Mouse (Mus musculus) induced T-regulatory cell, adult 2 months (primary cell): Measurements from ENCODE around the gene Scaf1.

Experiments
- DNase-seq: peaks from one replicate; pipeline ENCODE4 v3.0.0-alpha.2; 2012; ENCODE audit warnings: low read depth

Scaf1 gene

GRCm38 (mm10) chr7:45015957-45016612 is at the start of gene Scaf1:
Scaf1 (minus strand) TSS chr7:45016363.
- DNase-seq: peak; percentile 99

GRCm38 (mm10) chr7:45062239-45062835 is 46.2 kb upstream of the Scaf1 start, which contains the start of the genes Nosip and Prrg2:
Nosip (plus strand) TSS chr7:45062429.
Prrg2 (minus strand) TSS chr7:45062677.
- DNase-seq: peak; percentile 99

DNA sequence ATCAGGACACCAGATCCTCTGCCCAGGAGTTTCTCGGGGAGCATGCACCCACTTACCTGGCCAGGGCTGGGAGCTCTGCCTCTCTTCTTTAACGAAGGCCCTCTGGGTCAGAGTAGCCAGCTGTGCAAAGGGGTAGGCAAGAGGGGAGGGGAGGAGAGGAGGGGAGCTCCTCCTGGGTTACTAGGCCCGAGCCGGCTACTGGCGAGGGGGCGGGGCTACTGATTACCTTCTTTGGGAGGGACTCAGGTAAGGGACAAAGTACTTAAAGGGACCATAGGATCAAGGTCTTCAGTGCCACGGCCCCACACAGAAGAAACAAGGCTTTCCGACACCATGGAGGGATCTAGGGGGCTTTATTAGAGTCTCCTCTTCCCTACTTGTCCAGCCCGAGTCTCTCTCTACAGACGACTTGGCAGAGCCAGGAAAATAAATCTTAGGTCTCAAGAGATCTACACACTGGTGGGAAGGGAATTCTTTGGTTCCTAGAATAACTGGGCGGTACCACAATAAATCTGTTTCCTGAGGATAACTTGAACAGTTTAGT is 45.4 kb upstream of the Scaf1 start:
- DNase-seq: no peak

DNA sequence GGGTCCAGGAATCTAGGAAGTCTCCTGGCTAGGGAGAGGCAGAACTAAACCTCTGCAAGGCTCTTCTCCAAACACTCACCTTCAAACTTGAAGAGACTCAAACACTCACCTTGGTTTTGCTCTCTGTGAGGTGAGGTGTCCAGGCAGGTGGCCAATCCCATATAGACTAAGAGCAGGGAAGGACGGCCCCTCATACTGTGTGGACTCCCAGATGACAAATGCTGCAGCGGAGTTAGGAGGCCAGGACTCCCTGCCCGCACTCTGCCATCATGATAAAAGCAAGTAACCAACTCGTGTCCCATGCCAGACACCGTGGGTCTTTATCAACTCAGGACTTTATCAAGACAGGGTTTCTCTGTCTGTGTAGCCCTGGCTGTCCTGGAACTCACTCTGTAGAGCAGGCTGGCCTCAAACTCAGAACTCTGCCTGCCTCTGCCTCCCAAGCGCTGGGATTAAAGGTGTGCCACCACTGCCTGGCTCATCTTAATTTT is 44.5 kb upstream of the Scaf1 start:
- DNase-seq: no peak

- peak; percentile 25 for DNase-seq
These were observed 42.7 kb upstream of the Scaf1 start for GRCm38 (mm10) chr7:45058607-45059571.

DNA sequence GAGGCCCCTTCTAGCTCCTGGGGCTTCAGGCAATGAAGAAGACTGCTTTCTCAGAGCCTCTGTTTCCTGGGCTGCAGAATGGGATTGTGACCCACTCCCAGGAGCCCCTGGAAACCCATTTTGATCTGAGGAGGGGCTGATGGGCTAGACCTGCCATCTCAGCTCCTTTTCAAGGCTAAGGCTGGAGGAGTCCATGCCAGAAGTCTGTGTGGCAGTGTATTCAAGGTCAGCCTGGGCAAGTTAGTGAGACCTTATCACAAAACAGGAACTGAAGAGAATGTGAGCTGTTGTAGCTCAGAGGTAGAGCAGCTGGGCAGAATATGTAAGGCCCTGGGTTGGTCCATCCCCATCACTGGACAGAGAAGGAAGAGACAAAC is 40.8 kb upstream of the Scaf1 start:
- DNase-seq: no peak

GRCm38 (mm10) chr7:45056329-45056971 is 40.3 kb upstream of the Scaf1 start:
- DNase-seq: no peak

DNA sequence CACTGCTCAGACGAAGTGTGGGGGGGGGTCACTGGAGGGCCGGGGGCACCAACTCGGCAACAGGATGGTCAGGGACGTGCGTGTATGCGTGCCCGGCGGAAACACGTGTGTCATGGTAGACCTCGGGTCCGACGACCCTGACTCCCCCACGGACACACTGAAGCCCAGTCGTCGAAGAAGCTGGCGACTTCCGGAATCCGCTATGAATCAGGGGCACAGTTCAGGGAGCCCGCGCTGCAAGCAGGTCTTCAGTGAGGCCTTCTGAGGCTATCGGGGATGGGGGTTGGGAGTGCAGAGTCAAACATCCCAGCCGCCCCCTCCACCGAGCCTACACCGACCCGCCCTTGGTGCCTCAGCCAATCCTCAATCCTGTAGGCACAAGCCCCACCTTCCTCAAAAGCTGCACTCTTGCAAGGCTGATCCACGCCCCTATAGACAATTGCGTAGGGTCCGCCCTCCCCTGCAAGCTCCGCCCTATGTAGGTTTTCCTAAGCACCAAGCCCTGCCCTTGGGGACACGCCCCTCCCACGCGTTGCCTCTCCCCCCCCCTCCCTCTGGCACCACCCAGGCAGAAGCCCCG is 37.9 kb upstream of the Scaf1 start:
- peak; percentile 98 for DNase-seq

- peak; percentile 90 for DNase-seq
These were observed 37.2 kb upstream of the Scaf1 start for GRCm38 (mm10) chr7:45053117-45053930.

DNA sequence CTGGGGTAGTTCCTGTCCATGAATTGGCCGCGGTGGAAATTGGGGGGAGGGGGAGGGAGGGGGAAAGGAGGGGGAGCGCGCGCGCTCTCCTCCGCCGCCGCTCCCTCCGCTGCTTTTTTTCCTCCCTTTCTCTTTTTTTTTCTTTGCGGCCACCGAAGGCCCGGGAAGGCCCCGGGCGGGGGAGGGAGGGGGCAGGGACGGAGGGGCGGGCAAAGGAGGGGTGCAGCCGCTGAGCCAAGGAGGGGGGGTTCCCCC is 36.6 kb upstream of the Scaf1 start, which contains the start of gene Prr12:
Gene Prr12 (minus strand): TSS at position 20 of the 255 bp plus-strand sequence.
- no peak for DNase-seq

DNA sequence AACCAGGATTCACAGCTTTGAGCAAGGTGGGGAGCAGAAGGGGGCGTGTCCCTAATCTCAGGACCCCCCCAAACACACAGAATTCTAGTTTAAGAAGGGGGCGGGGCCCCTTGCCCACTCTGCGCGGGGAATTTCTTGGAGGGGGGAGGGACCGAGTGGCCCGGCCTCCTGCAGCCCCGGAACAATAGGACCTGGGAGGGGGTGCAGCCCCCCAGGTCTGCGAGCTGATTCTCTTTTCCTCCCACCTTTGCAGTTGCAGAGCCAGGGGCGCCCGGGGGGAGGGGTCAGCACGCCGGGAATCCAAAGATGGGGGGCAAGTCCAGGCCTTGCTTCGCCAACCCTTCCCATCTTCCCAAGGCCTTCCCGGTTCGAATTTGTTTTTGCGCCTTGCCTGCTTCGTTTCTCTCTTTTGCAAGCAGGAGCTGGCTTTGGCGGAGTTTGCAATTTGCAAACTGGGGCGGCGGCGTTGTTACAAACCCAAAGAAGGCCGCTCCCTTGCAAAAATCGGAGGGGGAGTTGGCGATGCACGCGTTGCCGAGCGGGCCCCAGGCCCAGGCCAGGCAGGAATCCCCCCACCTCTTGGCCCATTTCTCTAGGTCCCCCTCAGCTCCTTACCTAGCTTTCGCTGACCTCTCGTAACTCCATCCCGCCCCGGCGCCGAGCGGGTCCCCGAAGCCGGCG is 36.2 kb upstream of the Scaf1 start:
- peak; percentile 50 for DNase-seq

GRCm38 (mm10) chr7:45051601-45051974 is 35.4 kb upstream of the Scaf1 start:
- peak; percentile 45 for DNase-seq

DNA sequence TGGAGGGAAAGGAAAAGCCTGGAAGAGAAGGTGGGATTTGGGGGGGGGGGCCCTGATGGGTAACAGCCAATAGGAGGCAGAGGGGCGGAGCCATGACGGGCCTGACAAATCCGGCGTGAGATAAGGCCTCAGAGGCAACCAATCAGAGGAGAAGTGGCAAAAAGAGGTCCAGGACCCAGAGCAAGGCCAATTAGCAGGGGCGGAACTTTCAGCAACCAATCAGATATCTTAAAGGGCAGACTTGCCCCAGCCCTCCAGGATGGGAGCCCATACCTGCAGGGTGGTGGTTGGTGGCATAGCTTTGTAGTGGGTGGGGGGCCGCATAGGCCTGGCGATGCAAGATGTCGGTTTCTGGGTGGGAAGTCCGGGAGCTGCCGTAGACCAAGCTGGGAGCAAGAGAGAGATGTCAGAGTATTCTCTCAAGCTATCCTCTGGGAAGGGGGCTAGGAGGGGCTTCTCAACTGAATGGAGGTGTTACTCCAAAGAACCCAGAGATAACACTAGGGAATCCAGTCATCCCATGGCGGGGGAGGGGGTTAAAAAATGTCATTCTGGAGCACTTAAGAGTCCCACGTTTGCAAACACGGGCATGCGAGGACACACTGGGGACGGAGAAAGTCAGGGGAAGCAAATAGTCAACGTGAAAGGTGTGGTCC is 34.9 kb upstream of the Scaf1 start:
- peak; percentile 71 for DNase-seq

DNA sequence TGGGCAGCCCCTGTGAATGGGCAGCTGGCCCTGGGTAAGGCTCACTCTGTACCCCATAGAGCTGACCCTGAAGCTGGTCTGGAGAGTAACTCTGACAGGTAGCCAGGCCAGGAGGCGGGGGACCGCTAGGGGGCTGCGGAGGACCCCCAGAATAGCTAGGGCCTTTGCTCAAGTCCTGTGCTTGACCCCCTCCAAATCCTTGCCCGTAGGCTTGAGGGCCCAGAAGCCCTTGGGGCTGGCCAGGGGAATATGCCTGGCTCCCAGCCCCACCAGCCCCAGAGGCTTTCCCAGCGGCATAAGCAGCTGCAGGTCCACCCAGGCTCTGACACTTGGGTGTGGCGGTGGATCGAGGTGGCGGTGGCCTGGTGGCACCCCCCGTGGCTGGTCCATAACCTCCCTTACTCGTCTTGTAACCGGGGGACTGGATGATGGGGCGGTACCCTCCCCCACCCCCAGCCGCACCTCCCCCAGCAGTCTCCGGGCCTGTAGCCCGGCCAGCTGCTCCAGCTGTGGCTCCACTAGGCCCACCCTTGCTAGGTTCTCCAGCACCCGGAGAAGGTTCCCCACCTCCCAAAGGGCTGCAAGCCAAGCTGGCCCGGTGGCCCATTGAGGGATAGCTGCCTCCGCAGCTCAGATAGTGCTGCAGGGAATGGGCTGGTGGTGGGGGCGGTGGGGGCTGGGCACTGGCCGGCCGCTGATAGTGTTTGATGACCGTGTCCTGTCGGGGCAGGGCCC is 32.9 kb upstream of the Scaf1 start:
- no peak for DNase-seq

GRCm38 (mm10) chr7:45048001-45048890 is 32.1 kb upstream of the Scaf1 start:
- no peak for DNase-seq

GRCm38 (mm10) chr7:45047491-45047890 is 31.3 kb upstream of the Scaf1 start:
- no peak for DNase-seq

- no peak for DNase-seq
These were observed 30.7 kb upstream of the Scaf1 start for GRCm38 (mm10) chr7:45046853-45047350.

DNA sequence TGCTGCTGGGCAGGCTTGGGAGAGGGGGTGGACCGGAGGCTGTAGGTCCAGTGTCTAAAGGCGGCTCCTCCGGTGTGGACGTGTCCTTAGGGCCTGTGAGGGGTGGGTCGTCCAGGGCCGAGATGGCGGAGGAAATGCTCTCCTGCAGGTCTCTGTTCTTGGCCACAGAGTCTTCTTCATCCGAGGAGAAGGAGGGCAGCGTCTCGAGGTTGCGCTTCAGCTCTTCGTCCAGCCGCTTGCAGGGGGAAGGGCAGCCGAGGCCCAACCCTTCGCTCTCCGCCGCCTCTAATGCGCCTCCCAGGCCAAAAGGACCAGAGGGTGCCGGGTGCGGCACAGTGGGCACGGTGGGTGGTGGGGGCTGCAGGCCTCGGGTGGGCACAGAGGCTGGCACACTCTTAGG is 29.6 kb upstream of the Scaf1 start:
- no peak for DNase-seq
